Mouse (Mus musculus): Measurements from ENCODE around the gene Alms1. TPM values are rescaled to one million over a fixed set of nuclear protein-coding genes. Genes with fewer than 3 reads are reported as not detected.

Gene Alms1
- total and polyA plus RNA-seq, 3 experiments, result 0.51 to 2.0 (median 1.8) TPM

GRCm38 (mm10) chr6:85572816-85573215 lies 14.5 kb upstream of the Alms1 start:
- no peak for DNase-seq
- Histone ChIP-seq H3K27me3 (ENCODE audit: control insufficient read depth, insufficient read depth, low read length) (no peaks in the 10 kb centered on the region), H3K36me3 (ENCODE audit: control insufficient read depth, insufficient read depth, low read length) (no peaks in the 10 kb centered on the region), H3K4me1 (ENCODE audit: control insufficient read depth, insufficient read depth, low read length) (no peaks in the 10 kb centered on the region), H3K4me3 (no peak overlapping the region), H3K79me2 (replicated peaks; ENCODE audit: control insufficient read depth, insufficient read depth, low read length) (no peaks in the 10 kb centered on the region), H3K27ac (no peak overlapping the region), H3K9ac (ENCODE audit: low read depth, low read length) (no peak overlapping the region)
- intact Hi-C loops (cut with DNase I), result no loop called here
- no peak for TF ChIP-seq EP300 (IDR thresholded peaks at IDR 0.05; ENCODE audit: insufficient read depth, low read depth, low read length)
- no peak for TF ChIP-seq POLR2A (IDR thresholded peaks at IDR 0.05; ENCODE audit: insufficient read depth, low read depth, low read length)
- 83% methylated on average over 5 of the region's 5 CpGs for WGBS

GRCm38 (mm10) chr6:85581688-85582087 lies 5.6 kb upstream of the Alms1 start:
- Histone ChIP-seq H3K4me3 (no peak overlapping the region), H3K36me3 (ENCODE audit: control insufficient read depth, insufficient read depth, low read length) (no peaks in the 10 kb centered on the region), H3K27ac (no peak overlapping the region), H3K27me3 (ENCODE audit: control insufficient read depth, insufficient read depth, low read length) (no peaks in the 10 kb centered on the region), H3K4me1 (ENCODE audit: control insufficient read depth, insufficient read depth, low read length) (no peaks in the 10 kb centered on the region), H3K9ac (ENCODE audit: low read depth, low read length) (no peak overlapping the region), H3K79me2 (replicated peaks; ENCODE audit: control insufficient read depth, insufficient read depth, low read length) (no peaks in the 10 kb centered on the region)
- no peak for DNase-seq
- intact Hi-C loops (cut with DNase I), result no loop called here
- no peak for TF ChIP-seq CTCF (IDR thresholded peaks at IDR 0.05)
- no peak for TF ChIP-seq EP300 (IDR thresholded peaks at IDR 0.05; ENCODE audit: insufficient read depth, low read depth, low read length)
- TF ChIP-seq POLR2A (IDR thresholded peaks at IDR 0.05; ENCODE audit: insufficient read depth, low read depth, low read length), result no peak
- 86% methylated on average over 5 of the region's 5 CpGs for WGBS

- H3K27me3 ChIP-seq (ENCODE audit: control insufficient read depth, insufficient read depth, low read length), result no peaks in the 10 kb centered on the region
- H3K4me1 ChIP-seq (ENCODE audit: control insufficient read depth, insufficient read depth, low read length), result no peaks in the 10 kb centered on the region
- no peaks in the 10 kb centered on the region for H3K79me2 ChIP-seq (replicated peaks; ENCODE audit: control insufficient read depth, insufficient read depth, low read length)
- intact Hi-C loops (cut with DNase I), result loop anchor here (5.0 kb wide), 2 partner anchors 127 to 323 kb away; no protein-coding TSS in a partner anchor
- no peak for DNase-seq
- no peak overlapping the region for H3K4me3 ChIP-seq
- TF ChIP-seq EP300 (IDR thresholded peaks at IDR 0.05; ENCODE audit: insufficient read depth, low read depth, low read length) (no peak), POLR2A (IDR thresholded peaks at IDR 0.05; ENCODE audit: insufficient read depth, low read depth, low read length) (no peak)
- no peak overlapping the region for H3K27ac ChIP-seq
- no peaks in the 10 kb centered on the region for H3K36me3 ChIP-seq (ENCODE audit: control insufficient read depth, insufficient read depth, low read length)
- WGBS, result 77% methylated on average over 4 of the region's 4 CpGs
- no peak overlapping the region for H3K9ac ChIP-seq (ENCODE audit: low read depth, low read length)
Observed at GRCm38 (mm10) chr6:85584612-85585011, 2.7 kb upstream of the Alms1 start.

- DNase-seq, result peak in 1 of 2 experiments; percentile 3
- Histone ChIP-seq H3K27ac (no peak overlapping the region), H3K36me3 (ENCODE audit: control insufficient read depth, insufficient read depth, low read length) (no peaks in the 10 kb centered on the region), H3K79me2 (replicated peaks; ENCODE audit: control insufficient read depth, insufficient read depth, low read length) (no peaks in the 10 kb centered on the region), H3K27me3 (ENCODE audit: control insufficient read depth, insufficient read depth, low read length) (no peaks in the 10 kb centered on the region), H3K4me3 (peak overlapping the region; percentile 63), H3K4me1 (ENCODE audit: control insufficient read depth, insufficient read depth, low read length) (no peaks in the 10 kb centered on the region), H3K9ac (ENCODE audit: low read depth, low read length) (no peak overlapping the region)
- 40% methylated on average over 9 of the region's 9 CpGs for WGBS
- TF ChIP-seq EP300 (IDR thresholded peaks at IDR 0.05; ENCODE audit: insufficient read depth, low read depth, low read length) (no peak), POLR2A (IDR thresholded peaks at IDR 0.05; ENCODE audit: insufficient read depth, low read depth, low read length) (no peak), CTCF (IDR thresholded peaks at IDR 0.05) (peak; percentile 61)
- intact Hi-C loops (cut with DNase I), result loop anchor here (5.0 kb wide), 2 partner anchors 130 to 320 kb away; no protein-coding TSS in a partner anchor
Observed at GRCm38 (mm10) chr6:85586805-85587367, 445 bp upstream of the Alms1 start.

GRCm38 (mm10) chr6:85588164-85588563 lies 833 bp downstream of the Alms1 start:
- Histone ChIP-seq H3K27me3 (ENCODE audit: control insufficient read depth, insufficient read depth, low read length) (no peaks in the 10 kb centered on the region), H3K9ac (ENCODE audit: low read depth, low read length) (peak overlapping the region; percentile 60), H3K4me3 (peak overlapping the region; percentile 63), H3K4me1 (ENCODE audit: control insufficient read depth, insufficient read depth, low read length) (no peaks in the 10 kb centered on the region), H3K36me3 (ENCODE audit: control insufficient read depth, insufficient read depth, low read length) (no peaks in the 10 kb centered on the region), H3K79me2 (replicated peaks; ENCODE audit: control insufficient read depth, insufficient read depth, low read length) (no peaks in the 10 kb centered on the region), H3K27ac (peak overlapping the region; percentile 56; the same call in 1 of the 2 replicates)
- no peak for DNase-seq
- intact Hi-C loops (cut with DNase I), result loop anchor here (5.0 kb wide), 2 partner anchors 131 to 319 kb away; no protein-coding TSS in a partner anchor
- TF ChIP-seq EP300 (IDR thresholded peaks at IDR 0.05; ENCODE audit: insufficient read depth, low read depth, low read length) (no peak), CTCF (IDR thresholded peaks at IDR 0.05) (no peak), POLR2A (IDR thresholded peaks at IDR 0.05; ENCODE audit: insufficient read depth, low read depth, low read length) (no peak)
- under 1% methylated on average over 10 of the region's 10 CpGs for WGBS

GRCm38 (mm10) chr6:85588568-85588967 lies 1.2 kb downstream of the Alms1 start:
- 33% methylated on average over 4 of the region's 4 CpGs for WGBS
- Histone ChIP-seq H3K9ac (ENCODE audit: low read depth, low read length) (no peak overlapping the region), H3K36me3 (ENCODE audit: control insufficient read depth, insufficient read depth, low read length) (no peaks in the 10 kb centered on the region), H3K27me3 (ENCODE audit: control insufficient read depth, insufficient read depth, low read length) (no peaks in the 10 kb centered on the region), H3K4me1 (ENCODE audit: control insufficient read depth, insufficient read depth, low read length) (no peaks in the 10 kb centered on the region), H3K27ac (no peak overlapping the region), H3K4me3 (peak overlapping the region; percentile 11; the same call in 1 of the 2 replicates), H3K79me2 (replicated peaks; ENCODE audit: control insufficient read depth, insufficient read depth, low read length) (no peaks in the 10 kb centered on the region)
- intact Hi-C loops (cut with DNase I), result loop anchor here (5.0 kb wide), 2 partner anchors 131 to 319 kb away; no protein-coding TSS in a partner anchor
- TF ChIP-seq CTCF (IDR thresholded peaks at IDR 0.05) (no peak), EP300 (IDR thresholded peaks at IDR 0.05; ENCODE audit: insufficient read depth, low read depth, low read length) (no peak), POLR2A (IDR thresholded peaks at IDR 0.05; ENCODE audit: insufficient read depth, low read depth, low read length) (no peak)
- DNase-seq, result no peak

Data from heart, adult 2 months (tissue).